ENCODE assay signal across 12 mouse cellular contexts in the genomic region with DNA sequence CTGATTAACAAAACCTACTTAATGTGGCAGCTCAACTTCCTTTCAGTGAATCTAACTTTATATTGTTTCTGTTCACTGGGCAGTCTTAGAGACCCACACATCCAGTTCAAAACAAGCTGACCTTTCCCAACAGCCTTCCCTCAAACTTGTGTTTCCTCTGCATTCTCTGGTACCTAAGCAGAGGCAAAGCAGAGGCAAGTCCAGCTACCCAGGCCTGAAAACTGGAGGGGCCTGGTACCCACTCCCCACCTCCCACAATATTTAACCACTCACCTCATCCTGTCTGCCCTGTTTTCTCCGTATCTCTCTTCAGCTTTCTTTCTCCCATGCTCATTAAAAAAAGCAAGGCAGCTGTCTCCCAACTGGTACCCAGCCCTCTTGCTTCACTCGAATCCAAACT. TPM values are rescaled to one million over a fixed set of nuclear protein-coding genes. Genes with fewer than 3 reads are reported as not detected.
DNase-seq lines count a peak whose midpoint lies in the region; ATAC-seq and TF ChIP-seq lines count a peak whose summit lies in the region.
"Had no signal": no experiment of that assay in that cellular context is flagged by ENCODE, and none has a peak within 500 bp of the region (broad histone marks: within the 10 kb centered on the region; RNA-seq: fewer than 3 reads in every experiment).

No protein-coding gene starts in this region.

- 83% methylated on average over 2 of the region's 2 CpGs for WGBS in cerebellum, adult 2 months
- WGBS in intestine, embryonic 16.5 days, result 79% methylated on average over 2 of the region's 2 CpGs
- 78% methylated on average over 2 of the region's 2 CpGs for WGBS in intestine, embryonic 15.5 days

- no peak for DNase-seq in cerebellum, adult 2 months
- DNase-seq in cerebellum, postnatal 10 days, result no peak
- no peak for DNase-seq in testis, postnatal 10 days (ENCODE audit: low spot score)
- DNase-seq in yolk sac, embryonic 10.5 days (ENCODE audit: low spot score), result no peak
- no peak for DNase-seq in left cerebral cortex, postnatal 36 days (ENCODE audit: low spot score in 2 of 2)
- DNase-seq: forebrain, postnatal 0 days had no signal

- no peaks in the 10 kb centered on the region for H3K27me3 ChIP-seq in cerebellum, adult 2 months (ENCODE audit: control insufficient read depth, insufficient read depth, low read length)
- no peaks in the 10 kb centered on the region for H3K27me3 ChIP-seq in intestine, embryonic 16.5 days (replicated peaks; ENCODE audit: control insufficient read depth, insufficient read depth, low read length)
- H3K27me3 ChIP-seq in intestine, embryonic 15.5 days (replicated peaks), result no peaks in the 10 kb centered on the region
- H3K27me3 ChIP-seq in testis, adult 2 months (ENCODE audit: control insufficient read depth, insufficient read depth, low read length), result no peaks in the 10 kb centered on the region
- H3K27me3 ChIP-seq: hindbrain, embryonic 13.5 days; midbrain, embryonic 15.5 days; Patski had no signal

- ATAC-seq in intestine, embryonic 16.5 days, result no peak
- no peak for ATAC-seq in intestine, embryonic 15.5 days
- ATAC-seq: forebrain, postnatal 0 days; midbrain, embryonic 15.5 days had no signal

- no peaks in the 10 kb centered on the region for H3K9me3 ChIP-seq in intestine, embryonic 16.5 days (ENCODE audit: control insufficient read depth, low read length)
- H3K9me3 ChIP-seq in intestine, embryonic 15.5 days, result no peaks in the 10 kb centered on the region
- H3K9me3 ChIP-seq: hindbrain, embryonic 13.5 days; midbrain, embryonic 15.5 days had no signal

- H3K4me3 ChIP-seq in cerebellum, adult 2 months (replicated peaks; ENCODE audit: insufficient read depth, low read depth, low read length), result no peak overlapping the region
- no peak overlapping the region for H3K4me3 ChIP-seq in intestine, embryonic 16.5 days (ENCODE audit: low read length)
- H3K4me3 ChIP-seq in intestine, embryonic 15.5 days (replicated peaks), result no peak overlapping the region
- no peak overlapping the region for H3K4me3 ChIP-seq in testis, adult 2 months (ENCODE audit: control insufficient read depth, low read depth, low read length)
- H3K4me3 ChIP-seq: hindbrain, embryonic 13.5 days; midbrain, embryonic 15.5 days had no signal

- intact Hi-C loops in left cerebral cortex, postnatal 36 days (cut with DNase I), result no loop called here

- 0 out of 2 replicates have a peak, but pooled peaks cover 2% of the 10 kb centered on the region for H3K4me1 ChIP-seq in cerebellum, adult 2 months (ENCODE audit: control insufficient read depth, insufficient read depth, low read length)
- H3K4me1 ChIP-seq in intestine, embryonic 16.5 days (ENCODE audit: control insufficient read depth, insufficient read depth, low read length), result peaks cover 22% of the 10 kb centered on the region
- peaks cover 18% of the 10 kb centered on the region for H3K4me1 ChIP-seq in intestine, embryonic 15.5 days (replicated peaks)
- peaks cover 14% of the 10 kb centered on the region for H3K4me1 ChIP-seq in testis, adult 2 months (ENCODE audit: control insufficient read depth, insufficient read depth, low read length)

- H3K9ac ChIP-seq in intestine, embryonic 16.5 days (ENCODE audit: low read depth, low read length), result no peak overlapping the region
- no peak overlapping the region for H3K9ac ChIP-seq in intestine, embryonic 15.5 days
- H3K9ac ChIP-seq: forebrain, postnatal 0 days; hindbrain, embryonic 13.5 days; midbrain, embryonic 15.5 days had no signal

- H3K27ac ChIP-seq in cerebellum, adult 2 months (ENCODE audit: insufficient read depth, low read length), result peak overlapping the region; percentile 63; the same call in 1 of the 2 replicates
- H3K27ac ChIP-seq in intestine, embryonic 16.5 days (ENCODE audit: low read length), result 0 out of 2 replicates have a peak overlapping the region, but pooled peaks have one; percentile 19
- no peak overlapping the region for H3K27ac ChIP-seq in intestine, embryonic 15.5 days
- peak overlapping the region; percentile 65 for H3K27ac ChIP-seq in testis, adult 2 months (ENCODE audit: control insufficient read depth, insufficient read depth, low read depth, low read length)
- H3K27ac ChIP-seq: hindbrain, embryonic 13.5 days; midbrain, embryonic 15.5 days had no signal

- H3K4me2 ChIP-seq in intestine, embryonic 16.5 days (ENCODE audit: low read depth, low read length), result no peak overlapping the region
- H3K4me2 ChIP-seq in intestine, embryonic 15.5 days (replicated peaks), result no peak overlapping the region
- H3K4me2 ChIP-seq: hindbrain, embryonic 13.5 days; midbrain, embryonic 15.5 days had no signal

- TF ChIP-seq POLR2A in cerebellum, adult 2 months (IDR thresholded peaks at IDR 0.05; ENCODE audit: borderline replicate concordance, insufficient read depth, low read length), result no peak
- TF ChIP-seq POLR2A in testis, adult 2 months (IDR thresholded peaks at IDR 0.05; ENCODE audit: control insufficient read depth, low read depth, low read length), result no peak

- TF ChIP-seq CTCF in cerebellum, adult 2 months (IDR thresholded peaks at IDR 0.05; ENCODE audit: borderline replicate concordance, insufficient read depth, low read depth, low read length), result no peak
- no peak for TF ChIP-seq CTCF in testis, adult 2 months (IDR thresholded peaks at IDR 0.05; ENCODE audit: control insufficient read depth, insufficient read depth, insufficient replicate concordance, low read depth, low read length)

- H3K36me3 ChIP-seq in intestine, embryonic 16.5 days (ENCODE audit: control insufficient read depth, insufficient read depth, low read length), result no peaks in the 10 kb centered on the region
- H3K36me3 ChIP-seq in intestine, embryonic 15.5 days, result peaks cover 2% of the 10 kb centered on the region; the same call in 1 of the 2 replicates
- H3K36me3 ChIP-seq in testis, adult 2 months (ENCODE audit: control insufficient read depth, insufficient read depth, low read length), result no peaks in the 10 kb centered on the region
- H3K36me3 ChIP-seq: midbrain, embryonic 15.5 days had no signal

RNA-seq across cellular contexts. Expression of a gene that starts 1.2 kb away (rescaled TPM):
- polyA plus RNA-seq in cerebellum, adult 2 months (2012; rRNA removed), result 4,588 and 5,845 TPM in 2 replicates
- 2,278 and 2,351 TPM in 2 replicates for polyA plus RNA-seq in intestine, embryonic 16.5 days (2015; fragmentation: Nextera tagmentation; extraction: Ambion mirVana)
- polyA plus RNA-seq in intestine, embryonic 15.5 days (2015; fragmentation: Nextera tagmentation; extraction: Ambion mirVana), result 1,893 and 1,941 TPM in 2 replicates
- 268 and 313 TPM in 2 replicates for polyA plus RNA-seq in testis, adult 2 months (2012; rRNA removed)
- total RNA-seq in left cerebral cortex, postnatal 36 days (2021), result 1,000 to 10,000 TPM; 2,116 to 2,547 TPM

RNA-seq across cellular contexts. Expression of a gene that starts 22.3 kb away (rescaled TPM):
- polyA plus RNA-seq in cerebellum, adult 2 months (2012; rRNA removed), result 0.77 and 1.1 TPM in 2 replicates
- polyA plus RNA-seq in intestine, embryonic 16.5 days (2015; fragmentation: Nextera tagmentation; extraction: Ambion mirVana), result 0.42 and 0.72 TPM in 2 replicates
- polyA plus RNA-seq in intestine, embryonic 15.5 days (2015; fragmentation: Nextera tagmentation; extraction: Ambion mirVana), result 0.50 and 0.58 TPM in 2 replicates
- polyA plus RNA-seq in testis, adult 2 months (2012; rRNA removed), result 339 and 362 TPM in 2 replicates
- total RNA-seq in left cerebral cortex, postnatal 36 days (2021), result 1 to 10 TPM; 1.0 to 1.2 TPM
- polyA plus RNA-seq: Patski had no signal

RNA-seq across cellular contexts. Expression of a gene that starts 22.3 kb away (rescaled TPM):
- 9.5 and 9.7 TPM in 2 replicates for polyA plus RNA-seq in cerebellum, adult 2 months (2012; rRNA removed)
- 45.7 and 48.8 TPM in 2 replicates for polyA plus RNA-seq in intestine, embryonic 16.5 days (2015; fragmentation: Nextera tagmentation; extraction: Ambion mirVana)
- 34.7 and 35.0 TPM in 2 replicates for polyA plus RNA-seq in intestine, embryonic 15.5 days (2015; fragmentation: Nextera tagmentation; extraction: Ambion mirVana)
- polyA plus RNA-seq in testis, adult 2 months (2012; rRNA removed), result 362 and 384 TPM in 2 replicates
- total RNA-seq in left cerebral cortex, postnatal 36 days (2021), result 1 to 10 TPM; 8.5 to 9.9 TPM

Comparison
In these comparisons a context has a peak if more than half of its experiments do, and no peak if none do; other contexts are left out.
1. RNA of a gene that starts 22.3 kb away (polyA plus RNA-seq): 339 to 362 TPM in testis, adult 2 months; 0.77 to 1.1 TPM in cerebellum, adult 2 months, 0.50 to 0.58 TPM in intestine, embryonic 15.5 days and 0.42 to 0.72 TPM in intestine, embryonic 16.5 days; every median in the first group is over 100 times any median in the second.